Mouse (Mus musculus): ENCODE data around the gene Gm10392. TPM values are rescaled to one million over a fixed set of nuclear protein-coding genes. Genes with fewer than 3 reads are reported as not detected.
A peak's percentile ranks its signal among the peaks of the same experiment; 100 is the strongest.

Gene Gm10392
- total and polyA plus RNA-seq, 2 experiments from 2014 or later, result not detected

GRCm38 (mm10) chr11:77468397-77468796, 50.6 kb downstream of the Gm10392 start:
- Histone ChIP-seq H3K27ac (no peak overlapping the region), H3K4me3 (ENCODE audit: low read length) (no peak overlapping the region), H3K9ac (replicated peaks; ENCODE audit: low read length) (no peak overlapping the region), H3K36me3 (ENCODE audit: insufficient read depth, low read length) (peaks cover 21% of the 10 kb centered on the region; the same call in 1 of the 2 replicates), H3K4me1 (ENCODE audit: insufficient read depth, low read length) (no peaks in the 10 kb centered on the region), H3K27me3 (ENCODE audit: insufficient read depth, low read length) (no peaks in the 10 kb centered on the region), H3K4me2 (ENCODE audit: low read depth, low read length) (no peak overlapping the region), H3K9me3 (ENCODE audit: low read length) (no peaks in the 10 kb centered on the region)
- no peak for ATAC-seq
- WGBS, result 85% methylated on average over 9 of the region's 9 CpGs
- TF ChIP-seq CTCF (IDR thresholded peaks at IDR 0.05; ENCODE audit: low read depth), result no peak
- DNase-seq (ENCODE audit: low spot score), result no peak

GRCm38 (mm10) chr11:77467784-77468183, 51.2 kb downstream of the Gm10392 start:
- Histone ChIP-seq H3K36me3 (ENCODE audit: insufficient read depth, low read length) (peaks cover 21% of the 10 kb centered on the region; the same call in 1 of the 2 replicates), H3K4me1 (ENCODE audit: insufficient read depth, low read length) (no peaks in the 10 kb centered on the region), H3K27ac (no peak overlapping the region), H3K4me3 (ENCODE audit: low read length) (no peak overlapping the region), H3K9ac (replicated peaks; ENCODE audit: low read length) (no peak overlapping the region), H3K27me3 (ENCODE audit: insufficient read depth, low read length) (no peaks in the 10 kb centered on the region), H3K9me3 (ENCODE audit: low read length) (no peaks in the 10 kb centered on the region), H3K4me2 (ENCODE audit: low read depth, low read length) (peak overlapping the region; percentile 27; the same call in 1 of the 2 replicates)
- ATAC-seq (peak; percentile 55), DNase-seq (ENCODE audit: low spot score) (peak; percentile 80)
- peak; percentile 84 for TF ChIP-seq CTCF (IDR thresholded peaks at IDR 0.05; ENCODE audit: low read depth)
- 18% methylated on average over 20 of the region's 20 CpGs for WGBS

GRCm38 (mm10) chr11:77467157-77467556, 51.8 kb downstream of the Gm10392 start:
- no peak overlapping the region for H3K27ac ChIP-seq
- H3K4me3 ChIP-seq (ENCODE audit: low read length), result no peak overlapping the region
- no peaks in the 10 kb centered on the region for H3K9me3 ChIP-seq (ENCODE audit: low read length)
- ATAC-seq (0 out of 2 replicates have a peak, but pooled peaks have one; percentile 31), DNase-seq (ENCODE audit: low spot score) (peak; percentile 47)
- H3K27me3 ChIP-seq (ENCODE audit: insufficient read depth, low read length), result no peaks in the 10 kb centered on the region
- 6% methylated on average over 24 of the region's 25 CpGs for WGBS
- peak; percentile 44 for TF ChIP-seq CTCF (IDR thresholded peaks at IDR 0.05; ENCODE audit: low read depth)
- no peak overlapping the region for H3K4me2 ChIP-seq (ENCODE audit: low read depth, low read length)
- H3K4me1 ChIP-seq (ENCODE audit: insufficient read depth, low read length), result no peaks in the 10 kb centered on the region
- no peak overlapping the region for H3K9ac ChIP-seq (replicated peaks; ENCODE audit: low read length)
- peaks cover 14% of the 10 kb centered on the region; the same call in 1 of the 2 replicates for H3K36me3 ChIP-seq (ENCODE audit: insufficient read depth, low read length)

Other genes starting within 250 kb of the Gm10392 start
- 0.83 and 1.3 TPM in 2 replicates for gene Coro6, start 56.8 kb downstream of the Gm10392 start, total RNA-seq (2014; rRNA removed)
- 2.1 and 2.4 TPM in 2 replicates for gene Coro6, start 56.8 kb downstream of the Gm10392 start, polyA plus RNA-seq (2015; fragmentation: Nextera tagmentation; extraction: Ambion mirVana)
- 71.6 and 77.1 TPM in 2 replicates for gene Ankrd13b, start 29.5 kb downstream of the Gm10392 start, total RNA-seq (2014; rRNA removed)
- 27.1 and 30.6 TPM in 2 replicates for gene Ankrd13b, start 29.5 kb downstream of the Gm10392 start, polyA plus RNA-seq (2015; fragmentation: Nextera tagmentation; extraction: Ambion mirVana)
- 126 and 127 TPM in 2 replicates for gene Git1, start 25.6 kb downstream of the Gm10392 start, total RNA-seq (2014; rRNA removed)
- gene Git1, start 25.6 kb downstream of the Gm10392 start, polyA plus RNA-seq (2015; fragmentation: Nextera tagmentation; extraction: Ambion mirVana), result 13.8 and 15.0 TPM in 2 replicates
- gene Abhd15, start 4.1 kb downstream of the Gm10392 start, total RNA-seq (2014; rRNA removed), result 3.6 and 4.7 TPM in 2 replicates
- gene Abhd15, start 4.1 kb downstream of the Gm10392 start, polyA plus RNA-seq (2015; fragmentation: Nextera tagmentation; extraction: Ambion mirVana), result 2.1 TPM in 2 replicates
- 13.7 and 17.8 TPM in 2 replicates for gene Trp53i13, start 3.2 kb downstream of the Gm10392 start, total RNA-seq (2014; rRNA removed)
- gene Trp53i13, start 3.2 kb downstream of the Gm10392 start, polyA plus RNA-seq (2015; fragmentation: Nextera tagmentation; extraction: Ambion mirVana), result 14.3 and 17.2 TPM in 2 replicates
- gene Taok1, start 88.6 kb upstream of the Gm10392 start, total RNA-seq (2014; rRNA removed), result 50.6 and 56.7 TPM in 2 replicates
- 27.1 and 28.2 TPM in 2 replicates for gene Taok1, start 88.6 kb upstream of the Gm10392 start, polyA plus RNA-seq (2015; fragmentation: Nextera tagmentation; extraction: Ambion mirVana)
- gene Nufip2, start 167.0 kb upstream of the Gm10392 start, total RNA-seq (2014; rRNA removed), result 33.6 and 34.5 TPM in 2 replicates
- gene Nufip2, start 167.0 kb upstream of the Gm10392 start, polyA plus RNA-seq (2015; fragmentation: Nextera tagmentation; extraction: Ambion mirVana), result 3.8 and 4.3 TPM in 2 replicates
- gene Cryba1, start 206.1 kb upstream of the Gm10392 start, total RNA-seq (2014; rRNA removed), result 1.5 TPM in 1 of 2 replicates, not detected in the other
- gene Cryba1, start 206.1 kb upstream of the Gm10392 start, polyA plus RNA-seq (2015; fragmentation: Nextera tagmentation; extraction: Ambion mirVana), result 0.49 and 0.51 TPM in 2 replicates
- gene Myo18a, start 244.0 kb upstream of the Gm10392 start, total RNA-seq (2014; rRNA removed), result 64.6 and 68.8 TPM in 2 replicates
- gene Myo18a, start 244.0 kb upstream of the Gm10392 start, polyA plus RNA-seq (2015; fragmentation: Nextera tagmentation; extraction: Ambion mirVana), result 28.2 and 29.8 TPM in 2 replicates

Data from hindbrain, postnatal 0 days (tissue).